Mouse (Mus musculus): ENCODE measurements around the gene 1700008O03Rik.

1700008O03Rik gene

DNA sequence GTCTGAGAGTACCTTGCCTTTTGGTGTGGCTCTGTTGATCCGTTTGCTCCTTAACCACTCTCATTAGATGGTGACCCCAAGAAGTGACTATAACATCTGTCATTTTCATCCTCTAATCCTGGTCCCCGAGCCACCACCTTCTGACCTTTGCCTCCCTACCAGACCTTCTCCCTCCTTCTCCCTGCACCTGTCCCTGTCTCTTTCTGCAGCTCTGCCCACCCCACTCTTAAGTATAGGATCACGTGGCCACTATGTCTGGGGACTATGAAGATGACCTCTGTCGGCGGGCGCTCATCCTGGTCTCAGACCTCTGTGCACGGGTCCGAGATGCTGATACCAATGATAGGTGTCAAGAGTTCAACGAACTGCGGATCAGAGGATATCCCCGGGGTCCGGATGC is at the start of gene 1700008O03Rik:
TSS of gene 1700008O03Rik (minus strand) at position 101 of the 400 bp plus-strand sequence.
- no peak for DNase-seq (ENCODE audit: low read depth, low spot score)

DNA sequence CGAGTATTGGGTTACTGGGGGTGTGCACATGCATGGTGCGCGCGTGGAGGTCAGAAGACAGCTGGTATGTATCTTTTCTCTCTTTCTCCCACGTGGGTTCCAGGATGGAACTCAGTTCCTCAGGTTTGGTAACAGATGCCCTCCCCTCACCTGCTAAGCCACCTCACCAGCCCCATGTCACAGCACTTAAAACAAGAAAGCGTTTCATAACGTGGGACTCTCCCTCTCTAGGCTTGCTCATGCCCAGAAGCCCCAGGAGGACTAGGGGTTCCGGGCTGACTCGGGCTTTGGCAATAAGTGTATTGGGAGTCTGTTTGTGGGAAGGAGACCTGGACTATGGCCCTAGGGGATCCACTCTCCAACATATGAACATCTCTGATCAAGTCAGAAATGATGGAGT is 48.5 kb upstream of the 1700008O03Rik start:
- DNase-seq (ENCODE audit: low read depth, low spot score): no peak

DNA sequence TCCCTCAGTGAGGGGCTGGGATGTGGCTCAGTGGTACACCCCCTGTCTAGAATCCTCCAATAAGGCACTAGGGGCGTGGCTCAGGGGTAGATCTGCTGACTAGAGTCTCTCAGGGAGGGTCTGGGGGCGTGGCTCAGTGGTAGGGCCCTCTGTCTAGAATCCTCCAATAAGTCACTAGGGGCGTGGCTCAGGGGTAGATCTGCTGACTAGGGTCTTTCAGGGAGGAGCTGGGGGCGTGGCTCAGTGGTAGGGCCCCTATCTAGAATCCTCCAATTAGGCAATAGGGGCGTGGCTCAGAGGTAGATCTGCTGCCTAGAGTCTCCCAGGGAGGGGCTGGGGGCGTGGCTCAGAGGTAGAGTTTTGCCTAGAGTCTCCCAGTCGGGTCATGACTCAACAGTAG is 47.8 kb upstream of the 1700008O03Rik start:
- DNase-seq (ENCODE audit: low read depth, low spot score): peak; percentile 57

DNA sequence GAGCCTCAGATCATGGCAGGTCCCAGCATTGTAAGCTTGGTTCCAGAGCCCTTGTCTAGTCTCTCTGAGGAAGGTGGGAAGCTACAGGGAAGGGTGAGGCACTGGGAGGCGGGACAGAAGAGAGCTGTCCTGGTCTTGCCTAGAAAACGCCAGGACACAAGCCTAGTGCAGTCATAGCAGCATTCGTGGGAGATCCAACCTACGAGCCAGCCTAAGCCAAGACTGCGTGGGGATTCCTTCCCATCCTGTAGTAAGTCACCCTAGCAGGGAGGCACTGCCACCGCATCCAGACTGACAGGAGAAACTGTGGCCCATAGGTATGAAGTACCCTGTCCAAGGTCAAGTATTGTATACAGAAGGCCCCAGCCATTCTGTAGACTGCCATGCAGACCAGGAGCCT is 46.9 kb upstream of the 1700008O03Rik start:
- no peak for DNase-seq (ENCODE audit: low read depth, low spot score)

DNA sequence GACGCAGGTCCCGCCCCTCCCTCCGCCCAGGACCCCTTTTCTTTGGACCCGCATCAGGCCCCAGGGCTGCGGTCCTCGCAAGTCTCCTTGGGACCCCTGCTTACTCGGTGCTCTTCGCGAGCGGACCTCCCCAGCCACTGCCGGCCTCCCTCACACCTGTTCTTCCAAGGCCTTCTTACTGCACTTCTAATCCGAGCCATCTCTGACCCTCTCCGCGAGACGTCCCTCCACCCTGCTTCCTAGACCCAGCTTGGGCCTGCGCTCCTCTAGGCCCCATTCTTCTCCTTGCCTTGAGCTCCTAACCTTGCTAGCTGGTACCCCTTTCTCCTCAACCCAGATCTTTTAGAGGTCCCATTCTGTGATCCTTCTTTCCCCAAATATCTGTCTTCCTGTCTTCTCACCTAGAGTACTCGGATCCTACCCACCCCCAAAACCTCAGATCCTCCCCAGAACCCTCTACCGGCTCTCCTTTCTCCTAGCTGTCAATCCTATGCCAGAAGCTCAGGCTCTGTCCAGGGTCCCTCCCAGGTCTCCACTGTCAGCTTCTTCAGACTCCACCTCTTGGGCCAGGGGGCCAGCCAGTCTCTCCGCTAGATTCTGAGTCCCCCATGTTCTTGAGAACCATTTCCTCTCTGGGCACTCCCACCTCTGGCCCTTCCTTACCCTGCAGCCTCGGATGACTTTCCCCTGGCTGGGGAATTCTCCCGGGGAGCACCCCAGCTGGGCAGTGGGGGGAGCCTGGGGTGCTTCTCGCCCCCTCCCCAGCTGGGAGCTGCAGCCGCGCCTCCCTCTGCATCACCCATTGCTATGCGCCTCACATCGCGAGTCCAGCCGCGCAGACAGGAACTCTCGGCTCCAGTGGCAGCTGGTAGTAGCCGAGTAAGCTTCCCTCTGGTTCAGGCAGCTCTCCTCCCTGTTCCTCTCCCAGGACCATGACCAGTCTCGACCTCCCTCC is 44.2 kb upstream of the 1700008O03Rik start:
- no peak for DNase-seq (ENCODE audit: low read depth, low spot score)

DNA sequence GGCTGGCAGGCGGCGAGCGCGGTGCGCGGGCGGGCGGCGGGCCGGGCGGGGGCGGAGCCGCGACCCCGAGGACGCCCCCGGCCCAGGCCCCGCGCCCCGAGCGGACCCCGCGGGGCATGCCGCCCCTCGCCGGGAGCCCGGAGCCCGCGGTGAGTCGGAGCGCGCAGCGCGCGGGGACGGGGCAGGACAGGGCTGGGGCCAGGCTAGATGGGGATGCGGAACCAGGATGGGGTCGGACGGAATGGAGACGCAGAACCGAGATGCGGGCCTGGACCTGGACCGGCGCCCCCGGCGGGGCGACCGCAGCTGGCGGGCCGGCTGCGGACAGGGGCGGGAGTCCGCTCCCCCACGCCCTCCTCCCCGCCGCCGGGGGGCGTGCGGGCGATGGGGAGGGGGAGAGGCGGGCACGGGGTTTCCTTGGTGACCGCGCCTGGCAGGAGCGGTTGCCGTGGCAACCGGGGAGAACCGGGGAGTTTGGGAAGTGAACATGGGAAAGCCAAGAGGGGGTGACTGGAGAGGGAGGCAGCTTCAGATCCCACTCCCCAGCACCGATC is 43.4 kb upstream of the 1700008O03Rik start, which contains the start of gene Lrrc4b:
TSS of gene Lrrc4b (plus strand) at position 51 of the 554 bp plus-strand sequence.
- DNase-seq (ENCODE audit: low read depth, low spot score): no peak

DNA sequence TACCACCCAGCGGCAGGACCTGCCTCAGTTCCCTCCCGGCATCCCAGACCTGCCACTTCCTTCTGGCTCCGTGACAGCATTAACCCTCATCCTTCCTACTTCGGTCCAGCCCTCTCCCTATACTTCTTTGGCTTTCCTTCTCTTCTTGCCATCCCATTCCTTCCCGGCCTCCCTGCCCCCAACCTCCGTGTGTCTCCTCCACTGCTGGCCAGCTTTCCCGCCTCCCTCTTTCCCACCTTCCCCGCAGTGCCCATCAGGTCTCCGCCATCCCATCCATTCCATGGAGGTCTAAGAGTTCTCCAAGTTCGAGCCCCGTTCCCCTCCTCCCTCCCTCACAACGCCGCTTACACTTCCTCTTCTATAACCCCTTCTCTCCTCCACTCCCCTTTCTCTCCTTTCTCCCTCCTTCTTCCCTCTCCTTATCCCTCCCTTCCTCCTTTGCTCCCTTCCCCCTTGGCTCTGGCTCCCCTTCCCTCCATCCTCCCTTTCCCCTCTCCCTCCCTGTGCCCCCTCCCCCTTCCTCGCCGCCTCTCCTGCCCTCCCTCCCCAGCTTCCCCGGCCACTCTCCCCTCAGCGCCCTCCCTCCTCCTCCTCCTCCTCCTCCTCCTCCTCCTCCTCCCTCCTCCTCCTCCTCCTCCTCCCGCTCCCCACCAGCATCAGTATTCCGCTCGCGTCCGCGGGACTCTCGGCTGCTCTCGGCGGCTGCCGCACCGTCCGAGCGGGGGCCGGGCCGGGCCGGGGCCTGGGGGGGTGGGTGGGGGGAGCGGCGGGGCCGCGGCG is 42.7 kb upstream of the 1700008O03Rik start:
- DNase-seq (ENCODE audit: low read depth, low spot score): no peak

DNA sequence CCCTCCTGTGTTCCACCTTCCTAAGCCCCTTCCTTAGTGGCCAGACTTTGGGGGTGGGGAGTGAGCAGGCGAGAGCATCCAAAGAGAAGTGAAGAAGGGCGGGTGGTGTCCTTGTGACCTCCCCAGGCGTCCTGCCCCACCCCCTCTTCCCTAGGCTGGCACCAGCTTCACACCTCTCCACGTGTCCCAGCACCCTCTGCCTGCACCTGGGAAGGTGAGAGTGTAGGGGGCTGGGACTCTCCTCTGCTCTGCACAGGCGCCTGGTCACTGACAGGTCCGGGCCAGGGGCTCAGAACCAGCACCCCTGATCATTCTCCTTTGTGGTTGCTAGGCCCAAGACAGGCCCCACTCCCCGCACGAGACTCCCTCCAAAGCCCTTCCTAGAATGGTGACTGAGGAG is 42.0 kb upstream of the 1700008O03Rik start:
- no peak for DNase-seq (ENCODE audit: low read depth, low spot score)

DNA sequence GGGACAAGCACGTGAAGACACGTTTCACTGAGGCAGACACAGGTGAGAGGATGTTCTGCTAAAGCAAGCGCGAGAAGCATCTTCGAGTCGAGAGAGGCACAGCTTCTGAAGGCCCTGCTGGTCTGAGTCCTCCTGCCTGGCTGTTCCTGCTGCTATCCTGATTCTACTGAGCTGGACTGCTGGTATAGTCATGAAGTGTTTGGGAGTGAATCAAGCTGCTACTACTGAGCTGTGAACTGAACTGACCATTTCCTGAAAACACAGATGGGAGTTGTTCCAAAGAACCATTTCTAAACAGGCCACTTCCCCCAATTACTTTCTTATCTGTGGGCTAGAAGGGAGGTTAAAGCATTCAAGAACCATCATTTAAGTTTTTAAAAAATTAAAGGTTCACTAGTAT is 27.7 kb upstream of the 1700008O03Rik start:
- no peak for DNase-seq (ENCODE audit: low read depth, low spot score)

DNA sequence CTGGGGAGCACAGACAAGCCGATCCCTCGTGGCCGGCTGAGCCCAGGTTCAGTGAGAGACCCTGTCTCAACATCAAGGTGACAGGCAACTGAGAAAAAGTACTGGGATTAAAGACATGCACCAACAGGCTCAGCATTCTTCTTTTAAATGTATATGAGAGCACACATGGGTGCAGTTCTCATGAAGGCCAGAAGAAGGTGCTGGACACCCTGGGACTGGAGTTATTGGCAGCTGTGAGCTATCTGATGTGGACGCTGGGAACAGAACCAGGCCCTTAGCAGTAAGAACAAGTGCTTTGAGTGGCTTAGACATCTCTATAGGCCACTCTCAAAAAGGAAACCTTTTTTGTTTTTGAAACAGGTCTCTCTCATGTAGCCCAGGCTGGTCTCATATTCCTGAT is 25.5 kb upstream of the 1700008O03Rik start:
- no peak for DNase-seq (ENCODE audit: low read depth, low spot score)

DNA sequence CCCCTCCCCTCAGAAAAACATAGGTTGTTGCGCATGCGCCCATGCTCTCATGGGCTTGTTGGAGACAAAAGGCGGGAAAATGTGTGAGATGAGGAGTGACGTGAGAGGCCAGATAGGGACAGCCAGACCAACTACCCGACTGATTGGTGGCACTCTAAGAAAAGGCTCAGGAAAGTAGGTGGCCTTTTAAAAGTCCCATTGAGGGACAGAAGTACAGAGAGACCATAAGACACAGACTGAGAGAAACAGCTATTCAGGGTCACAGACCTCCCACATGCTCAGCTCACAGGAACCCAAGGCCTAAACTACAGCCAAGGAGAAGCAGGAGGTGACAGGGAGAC is 20.4 kb upstream of the 1700008O03Rik start:
- no peak for DNase-seq (ENCODE audit: low read depth, low spot score)

DNA sequence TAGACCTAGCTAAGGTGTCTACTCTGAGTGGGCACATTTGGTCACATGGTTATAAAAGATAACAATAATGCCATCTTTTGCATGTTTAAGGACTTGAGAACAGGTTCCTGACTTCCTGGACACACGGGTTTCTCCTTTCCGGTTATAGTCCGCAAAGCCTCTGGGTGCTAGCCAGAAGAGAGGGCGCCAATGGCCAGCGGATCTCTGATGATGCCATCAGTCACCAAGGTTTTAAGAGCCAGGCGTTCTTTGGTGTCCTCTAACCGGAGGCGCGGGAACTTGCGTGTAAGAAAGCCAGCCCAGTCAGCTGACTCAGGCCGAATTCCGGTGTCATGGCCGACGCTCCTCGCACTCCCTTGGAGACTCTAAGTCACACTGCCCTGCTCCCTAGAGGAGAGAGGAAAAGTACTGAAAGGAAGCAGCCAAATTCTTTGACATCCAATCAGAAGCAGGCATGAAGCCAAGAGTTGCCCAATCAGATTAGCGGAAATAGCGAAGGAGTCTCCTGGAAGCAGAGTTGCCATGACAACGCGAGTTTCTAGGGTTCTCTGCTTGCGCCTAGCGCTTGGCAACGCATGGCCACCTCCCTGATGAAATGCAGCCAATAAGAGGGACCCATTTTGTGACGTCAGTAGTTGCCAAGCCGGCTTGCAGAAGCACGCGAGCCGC is 19.9 kb upstream of the 1700008O03Rik start:
- peak; percentile 99 for DNase-seq (ENCODE audit: low read depth, low spot score)

DNA sequence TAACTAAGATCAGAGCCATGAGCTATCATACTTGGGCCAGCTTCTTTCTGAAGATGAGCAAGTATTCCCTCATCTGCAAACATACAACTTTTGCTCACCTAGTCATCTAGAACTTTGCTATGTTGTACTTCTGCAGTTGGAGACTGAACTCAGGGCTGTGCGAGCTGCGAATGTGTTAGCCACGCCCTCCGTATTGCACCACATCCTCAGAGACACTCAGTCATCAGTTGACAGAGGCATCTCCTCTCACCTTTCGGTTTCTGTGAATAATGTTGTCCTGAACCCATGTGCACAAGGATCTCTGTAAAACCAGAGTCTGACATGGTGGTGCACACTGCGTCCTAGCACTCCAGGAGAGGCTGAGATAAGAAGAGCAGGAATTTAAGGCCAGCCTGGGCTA is 16.1 kb upstream of the 1700008O03Rik start:
- no peak for DNase-seq (ENCODE audit: low read depth, low spot score)

DNA sequence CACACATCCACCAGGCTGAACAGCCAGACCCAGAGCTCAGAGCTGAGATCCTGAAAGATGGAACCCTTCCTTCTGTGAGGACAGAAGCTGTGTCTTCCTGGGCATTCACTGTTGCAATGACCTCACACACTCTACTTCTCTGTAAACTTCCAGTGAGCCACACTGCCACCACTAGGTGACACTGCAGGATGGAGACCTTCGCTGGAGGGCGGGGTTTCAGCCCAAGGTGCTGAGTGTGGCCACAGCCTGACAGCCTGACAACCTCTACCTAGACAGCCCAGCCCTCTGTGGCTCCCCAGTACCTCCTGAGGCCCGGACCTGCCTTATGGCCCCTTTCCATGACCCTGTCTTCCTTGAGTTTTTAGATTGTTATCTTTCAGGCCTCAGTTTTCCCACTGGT is 12.9 kb upstream of the 1700008O03Rik start:
- peak; percentile 70 for DNase-seq (ENCODE audit: low read depth, low spot score)

DNA sequence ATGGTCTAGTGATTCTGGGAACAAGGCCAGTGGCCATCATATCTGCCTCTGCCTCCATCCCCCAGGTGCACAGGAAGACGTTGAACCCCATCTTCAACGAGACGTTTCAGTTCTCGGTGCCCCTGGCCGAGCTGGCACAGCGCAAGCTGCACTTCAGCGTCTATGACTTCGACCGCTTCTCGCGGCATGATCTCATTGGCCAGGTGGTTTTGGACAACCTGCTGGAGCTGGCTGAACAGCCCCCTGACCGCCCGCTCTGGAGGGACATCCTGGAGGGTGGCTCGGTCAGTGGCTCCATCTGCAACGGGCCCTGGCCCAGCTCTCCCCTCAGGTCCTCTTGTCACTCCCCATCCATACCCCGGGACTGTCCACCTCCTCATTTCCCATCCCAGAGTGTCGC is 7.7 kb upstream of the 1700008O03Rik start:
- no peak for DNase-seq (ENCODE audit: low read depth, low spot score)

DNA sequence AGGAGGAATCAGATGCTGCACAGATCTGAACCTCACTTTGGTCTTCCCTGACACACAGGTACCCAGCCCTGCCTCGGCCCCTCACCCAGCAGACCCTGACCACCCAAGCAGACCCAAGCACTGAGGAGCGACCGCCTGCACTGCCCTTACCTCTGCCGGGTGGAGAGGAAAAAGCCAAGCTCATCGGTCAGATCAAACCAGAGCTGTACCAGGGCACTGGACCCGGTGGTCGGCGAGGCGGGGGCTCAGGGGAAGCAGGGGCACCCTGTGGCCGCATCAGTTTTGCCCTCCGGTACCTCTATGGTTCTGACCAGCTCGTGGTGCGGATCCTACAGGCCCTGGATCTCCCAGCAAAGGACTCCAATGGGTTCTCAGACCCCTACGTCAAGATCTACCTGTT is 6.7 kb upstream of the 1700008O03Rik start:
- no peak for DNase-seq (ENCODE audit: low read depth, low spot score)

DNA sequence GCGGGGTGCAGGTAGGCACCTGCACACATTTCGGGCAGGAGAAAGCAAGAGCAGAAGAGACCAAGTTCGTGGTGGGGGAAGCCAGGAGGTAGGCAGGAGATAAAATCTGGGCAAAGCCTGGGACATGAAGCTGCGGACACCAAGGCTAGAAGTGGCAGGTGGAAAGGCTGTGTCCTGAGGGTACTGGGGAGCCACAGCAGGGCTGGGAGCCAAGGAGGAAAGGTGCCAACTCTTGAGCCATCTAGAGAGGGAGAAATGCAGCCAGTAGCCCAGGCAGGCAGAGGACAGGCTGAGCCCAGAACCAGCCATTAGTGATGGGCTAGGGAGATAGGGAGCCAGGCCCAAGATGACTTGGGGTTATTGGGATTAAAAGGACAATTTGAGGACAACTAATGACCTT is 6.2 kb upstream of the 1700008O03Rik start:
- no peak for DNase-seq (ENCODE audit: low read depth, low spot score)

DNA sequence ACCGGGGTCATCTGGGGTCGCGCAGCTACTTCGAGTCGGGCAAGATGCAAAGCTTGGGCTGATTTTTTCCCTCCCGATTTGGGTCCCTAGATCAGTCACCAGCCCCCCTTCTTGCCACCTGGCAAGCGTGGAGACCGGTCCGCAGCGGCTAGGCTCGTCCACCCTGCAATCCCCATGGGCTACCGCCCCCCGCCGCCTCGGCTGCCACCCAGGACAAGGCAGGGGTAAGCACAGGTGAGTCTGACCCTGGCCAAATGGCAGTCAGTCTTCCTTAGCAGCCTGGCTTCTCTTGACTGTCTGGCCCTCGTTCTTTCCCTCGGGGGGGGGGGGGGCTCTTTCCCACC is 932 bp downstream of the 1700008O03Rik start:
- DNase-seq (ENCODE audit: low read depth, low spot score): no peak

DNA sequence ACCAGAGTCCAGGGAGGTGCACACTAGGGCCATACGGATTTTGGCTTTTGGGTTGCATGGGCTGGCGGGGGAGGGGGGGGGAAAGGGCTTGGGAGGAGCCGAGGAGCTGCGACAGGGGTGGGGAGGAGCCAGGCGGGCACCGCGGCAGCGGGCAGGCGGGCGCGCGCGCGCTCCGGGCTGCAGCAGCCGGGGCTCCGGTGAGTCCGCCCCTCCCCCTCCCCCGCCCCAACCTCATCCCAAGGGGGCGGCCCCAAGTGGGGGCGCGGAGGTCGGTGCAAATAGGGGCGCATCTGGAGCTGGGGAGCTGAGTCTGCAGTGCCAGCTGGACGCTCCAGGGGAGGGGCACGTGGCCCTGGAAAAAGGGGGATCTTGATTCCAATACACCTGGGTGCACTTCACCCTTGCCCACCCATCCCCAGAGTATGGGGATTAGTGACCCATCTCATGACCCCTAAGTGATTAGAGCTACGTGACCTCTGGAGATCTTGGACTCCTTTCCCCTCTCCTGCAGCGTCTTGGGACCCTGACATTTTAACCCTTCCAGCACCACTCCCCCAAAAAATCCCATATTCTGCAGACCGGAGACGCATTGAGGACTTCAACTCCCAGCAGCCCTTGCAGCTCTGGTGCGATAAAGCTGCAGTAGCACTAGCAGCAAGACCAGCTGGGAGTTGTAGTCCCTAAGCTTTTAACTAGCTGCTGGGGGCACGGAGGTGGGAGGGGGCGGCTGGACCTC is 1.5 kb downstream of the 1700008O03Rik start, which contains the start of gene Syt3:
TSS of gene Syt3 (plus strand) at position 123 of the 736 bp plus-strand sequence.
- DNase-seq (ENCODE audit: low read depth, low spot score): peak; percentile 35

DNA sequence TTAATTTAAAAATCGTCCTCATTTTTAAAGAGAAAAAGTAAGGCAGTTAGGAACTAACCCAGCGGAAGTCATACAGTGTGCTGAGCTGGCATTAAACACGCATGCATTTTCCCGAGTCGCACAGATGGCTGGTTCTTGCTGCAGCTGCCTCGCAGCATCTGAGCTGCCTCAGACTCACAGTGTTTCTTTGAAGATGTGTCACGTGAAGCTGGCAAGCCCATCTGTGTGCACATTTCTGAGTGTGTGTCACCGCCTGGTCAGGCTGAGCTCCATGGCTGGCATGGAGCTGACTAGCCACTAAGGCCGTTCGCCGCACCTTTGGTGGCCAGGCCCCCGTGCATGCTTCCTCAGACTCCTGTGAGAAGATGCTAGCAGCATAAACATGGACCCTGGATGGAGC is 3.1 kb downstream of the 1700008O03Rik start:
- no peak for DNase-seq (ENCODE audit: low read depth, low spot score)

DNA sequence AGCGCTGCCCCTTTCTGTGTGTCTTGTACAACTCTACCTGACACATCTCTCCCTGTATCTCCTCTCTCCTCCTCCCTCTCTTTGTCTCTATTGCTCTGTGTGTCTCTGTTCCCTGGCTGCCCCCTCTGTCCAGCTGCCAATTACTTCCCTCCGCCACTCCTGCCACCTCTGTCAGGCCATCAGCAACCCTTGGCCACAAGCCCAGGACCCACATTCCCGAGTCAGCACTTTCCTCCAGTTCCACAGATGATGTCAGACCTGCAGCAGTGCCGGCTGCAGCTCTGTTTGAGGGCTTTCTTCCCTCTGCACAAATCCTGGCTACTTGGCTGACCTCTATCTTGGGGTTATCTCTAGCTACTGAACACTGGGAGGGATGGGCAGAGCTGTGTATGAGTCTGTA is 7.3 kb downstream of the 1700008O03Rik start:
- peak; percentile 63 for DNase-seq (ENCODE audit: low read depth, low spot score)

All from 3T3-L1 (cell line).